Mouse (Mus musculus) limb, embryonic 11.5 days (tissue): ENCODE results near the gene Degs1. TPM values are rescaled to one million over a fixed set of nuclear protein-coding genes. Genes with fewer than 3 reads are reported as not detected.
"Not testable (repeated sequence)": the region's sequence is repeated elsewhere in the genome, so short reads cannot be mapped to it uniquely, and the experiment has no call there.

Source experiments
- ATAC-seq: fragments of 200-750 bp; cut with Nextera tagmentation; 2 replicates; pipeline ENCODE4 v1.8.0; 2017; ENCODE audit warnings: low read depth; ENCODE audit not compliant: insufficient number of reproducible peaks, low FRiP score, low TSS enrichment
- DNase-seq: peaks from one replicate; pipeline ENCODE4 v3.0.0-alpha.2; 2015; ENCODE audit warnings: low spot score
- H3K27ac ChIP-seq: fragments of 300-500 bp; sonication (generic); replicated peaks from 2 replicates; pipeline ENCODE4 v1.5.1; 2014; ENCODE audit warnings: low read depth, mild to moderate bottlenecking, low read length
- H3K27me3 ChIP-seq: fragments of 300-500 bp; sonication (generic); 2 replicates; pipeline ENCODE4 v1.6.1; 2014; ENCODE audit warnings: mild to moderate bottlenecking, low read length, mixed read lengths; ENCODE audit not compliant: control insufficient read depth, insufficient read depth
- H3K36me3 ChIP-seq: fragments of 300-500 bp; sonication (generic); 2 replicates; pipeline ENCODE4 v1.6.1; 2014; ENCODE audit warnings: mild to moderate bottlenecking, low read length, moderate library complexity, mixed read lengths; ENCODE audit not compliant: control insufficient read depth, insufficient read depth
- H3K4me1 ChIP-seq: fragments of 300-500 bp; sonication (generic); 2 replicates; pipeline ENCODE4 v1.6.1; 2014; ENCODE audit warnings: low read length, mixed read lengths; ENCODE audit not compliant: control insufficient read depth, insufficient read depth
- H3K4me2 ChIP-seq: fragments of 300-500 bp; sonication (generic); 2 replicates; pipeline ENCODE4 v1.6.1; 2014; ENCODE audit warnings: low read depth, mild to moderate bottlenecking, moderate library complexity; ENCODE audit not compliant: severe bottlenecking
- H3K4me3 ChIP-seq: fragments of 300-500 bp; sonication (generic); 2 replicates; pipeline ENCODE4 v1.5.1; 2014; ENCODE audit warnings: low read depth, low read length
- H3K9ac ChIP-seq: fragments of 300-500 bp; sonication (generic); 2 replicates; pipeline ENCODE4 v1.6.1; 2014; ENCODE audit warnings: mild to moderate bottlenecking, low read length
- H3K9me3 ChIP-seq: fragments of 300-500 bp; sonication (generic); 2 replicates; pipeline ENCODE4 v1.6.1; 2016; ENCODE audit warnings: low read length; ENCODE audit not compliant: control insufficient read depth
- WGBS: fragments of 180-500 bp; shearing (Covaris S2); extraction: QIAGEN DNeasy Blood & Tissue Kit; methylation state at CpG from one replicate; pipeline ENCODE4 v1.1.7; 2014; 5-methylcytosine and 5-hydroxymethylcytosine counted together
- polyA plus RNA-seq: library from polyadenylated mRNA; unstranded; fragments of >200 nt; fragmentation: Nextera tagmentation; extraction: Ambion mirVana; gene quantifications from 2 replicates; pipeline ENCODE4 v1.2.1, GENCODE M21; 2014

Degs1 gene
- polyA plus RNA-seq, 1 experiment from 2014 or later, result 73.6 TPM

- DNase-seq (no peak), ATAC-seq (no peak)
- Histone ChIP-seq H3K27ac (no peak overlapping the region), H3K36me3 (peaks cover 2% of the 10 kb centered on the region; the same call in 1 of the 2 replicates), H3K4me1 (no peaks in the 10 kb centered on the region), H3K27me3 (no peaks in the 10 kb centered on the region), H3K9ac (no peak overlapping the region), H3K4me2 (no peak overlapping the region), H3K4me3 (no peak overlapping the region), H3K9me3 (peaks cover 3% of the 10 kb centered on the region; the same call in 1 of the 2 replicates)
- 86% methylated on average over 5 of the region's 5 CpGs for WGBS
Measured at GRCm38 (mm10) chr1:182309403-182309802, 26.8 kb upstream of the Degs1 start.

DNA sequence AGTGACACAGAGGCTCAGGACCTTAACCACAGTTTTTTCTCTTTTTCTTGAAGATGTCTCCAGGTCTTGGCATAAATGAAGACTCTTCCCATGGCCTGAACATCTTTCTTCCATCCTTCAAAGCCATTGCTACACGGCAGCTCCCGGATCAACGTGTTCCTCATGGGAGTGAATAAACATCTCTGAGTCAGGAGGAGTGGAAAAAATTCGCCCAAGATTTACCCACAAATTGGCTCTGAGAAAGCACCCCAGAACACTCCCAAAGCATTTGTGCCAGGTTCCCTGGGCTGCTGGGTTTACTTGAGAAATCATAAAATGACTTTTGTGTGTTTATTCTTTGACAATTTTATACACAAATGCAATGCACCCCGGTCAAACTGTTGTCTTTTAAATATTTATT, 20.3 kb upstream of the Degs1 start:
- no peak for DNase-seq
- 97% methylated on average over 5 of the region's 5 CpGs for whole genome bisulfite sequencing
- no peaks in the 10 kb centered on the region for H3K27me3 ChIP-seq
- no peak for ATAC-seq
- H3K4me2 ChIP-seq, result no peak overlapping the region
- H3K4me3 ChIP-seq, result no peak overlapping the region
- H3K9me3 ChIP-seq, result no peaks in the 10 kb centered on the region
- no peak overlapping the region for H3K27ac ChIP-seq
- no peaks in the 10 kb centered on the region for H3K36me3 ChIP-seq
- no peaks in the 10 kb centered on the region for H3K4me1 ChIP-seq
- no peak overlapping the region for H3K9ac ChIP-seq

GRCm38 (mm10) chr1:182302176-182302870, 19.7 kb upstream of the Degs1 start:
- no peak overlapping the region for H3K4me2 ChIP-seq
- H3K9me3 ChIP-seq, result no peaks in the 10 kb centered on the region
- H3K27me3 ChIP-seq, result no peaks in the 10 kb centered on the region
- H3K4me3 ChIP-seq, result no peak overlapping the region
- H3K36me3 ChIP-seq, result no peaks in the 10 kb centered on the region
- no peaks in the 10 kb centered on the region for H3K4me1 ChIP-seq
- no peak for DNase-seq
- H3K9ac ChIP-seq, result no peak overlapping the region
- 87% methylated on average over 6 of the region's 6 CpGs for WGBS
- H3K27ac ChIP-seq, result no peak overlapping the region
- no peak for ATAC-seq

DNA sequence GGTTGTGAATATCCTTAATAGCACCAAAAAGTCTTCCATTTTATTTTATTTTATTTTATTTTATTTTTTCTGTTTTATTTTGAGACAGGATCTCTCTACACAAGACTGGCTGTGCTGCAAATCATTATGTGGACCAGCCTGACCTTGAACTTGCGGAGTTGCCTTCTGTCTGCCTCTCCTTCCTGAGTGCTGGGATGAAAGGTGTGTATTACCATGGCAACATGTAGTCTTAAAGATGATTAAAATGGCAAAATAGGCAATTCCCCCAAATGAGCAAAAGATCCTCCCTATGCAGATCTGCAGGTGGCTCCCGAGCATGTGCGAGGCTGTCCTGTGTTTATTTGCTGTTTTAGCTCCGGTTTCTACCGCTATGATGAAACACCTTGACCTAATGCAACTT, 15.2 kb upstream of the Degs1 start:
- Histone ChIP-seq H3K9me3 (no peaks in the 10 kb centered on the region), H3K4me2 (no peak overlapping the region), H3K9ac (no peak overlapping the region), H3K27me3 (no peaks in the 10 kb centered on the region), H3K4me1 (no peaks in the 10 kb centered on the region), H3K4me3 (no peak overlapping the region), H3K36me3 (no peaks in the 10 kb centered on the region), H3K27ac (no peak overlapping the region)
- 92% methylated on average over 5 of the region's 5 CpGs for whole genome bisulfite sequencing
- ATAC-seq (no peak), DNase-seq (no peak)

DNA sequence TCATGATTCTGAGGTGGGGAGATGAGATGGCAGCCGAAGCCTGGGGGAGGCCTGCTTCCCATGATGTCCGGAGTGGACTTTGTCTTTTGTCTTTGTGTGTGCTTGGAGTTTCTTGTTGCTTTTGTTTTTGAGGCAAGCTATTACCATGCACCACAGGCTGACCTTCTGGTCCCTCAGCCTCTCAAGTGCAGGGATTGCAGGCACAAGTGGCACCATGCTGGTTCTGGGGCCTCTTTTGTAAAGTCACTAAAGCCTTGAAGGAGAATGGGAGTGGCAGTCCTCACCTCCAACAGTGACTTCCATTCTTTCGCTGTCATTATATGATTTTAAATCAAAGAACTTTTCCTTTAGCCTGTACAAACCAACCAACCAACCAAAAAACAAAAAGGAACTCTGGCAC, 14.6 kb upstream of the Degs1 start:
- no peak overlapping the region for H3K4me3 ChIP-seq
- no peaks in the 10 kb centered on the region for H3K36me3 ChIP-seq
- H3K4me2 ChIP-seq, result no peak overlapping the region
- no peak overlapping the region for H3K27ac ChIP-seq
- ATAC-seq (no peak), DNase-seq (no peak)
- H3K4me1 ChIP-seq, result no peaks in the 10 kb centered on the region
- no peaks in the 10 kb centered on the region for H3K9me3 ChIP-seq
- H3K27me3 ChIP-seq, result no peaks in the 10 kb centered on the region
- 88% methylated on average over 3 of the region's 3 CpGs for WGBS
- H3K9ac ChIP-seq, result no peak overlapping the region

- no peak for DNase-seq
- Histone ChIP-seq H3K27ac (no peak overlapping the region), H3K9ac (no peak overlapping the region), H3K4me3 (no peak overlapping the region), H3K36me3 (no peaks in the 10 kb centered on the region), H3K4me2 (no peak overlapping the region), H3K4me1 (no peaks in the 10 kb centered on the region), H3K27me3 (no peaks in the 10 kb centered on the region), H3K9me3 (no peaks in the 10 kb centered on the region)
- no peak for ATAC-seq
- 90% methylated on average over 6 of the region's 6 CpGs for WGBS
Measured at GRCm38 (mm10) chr1:182296816-182297215, 14.2 kb upstream of the Degs1 start.

- H3K36me3 ChIP-seq, result no peaks in the 10 kb centered on the region
- ATAC-seq (no peak), DNase-seq (no peak)
- 83% methylated on average over 6 of the region's 6 CpGs for WGBS
- no peaks in the 10 kb centered on the region for H3K4me1 ChIP-seq
- H3K9ac ChIP-seq, result no peak overlapping the region
- H3K27me3 ChIP-seq, result no peaks in the 10 kb centered on the region
- no peak overlapping the region for H3K4me3 ChIP-seq
- H3K27ac ChIP-seq, result no peak overlapping the region
- H3K9me3 ChIP-seq, result no peaks in the 10 kb centered on the region
- H3K4me2 ChIP-seq, result no peak overlapping the region
Measured at GRCm38 (mm10) chr1:182296141-182296540, 13.5 kb upstream of the Degs1 start.

- Histone ChIP-seq H3K4me3 (no peak overlapping the region), H3K36me3 (no peaks in the 10 kb centered on the region), H3K9me3 (no peaks in the 10 kb centered on the region), H3K27me3 (no peaks in the 10 kb centered on the region), H3K9ac (no peak overlapping the region), H3K4me1 (no peaks in the 10 kb centered on the region), H3K27ac (no peak overlapping the region), H3K4me2 (no peak overlapping the region)
- DNase-seq (no peak), ATAC-seq (no peak)
- WGBS, result 85% methylated on average over 4 of the region's 4 CpGs
Measured at GRCm38 (mm10) chr1:182292291-182292690, 9.7 kb upstream of the Degs1 start.

DNA sequence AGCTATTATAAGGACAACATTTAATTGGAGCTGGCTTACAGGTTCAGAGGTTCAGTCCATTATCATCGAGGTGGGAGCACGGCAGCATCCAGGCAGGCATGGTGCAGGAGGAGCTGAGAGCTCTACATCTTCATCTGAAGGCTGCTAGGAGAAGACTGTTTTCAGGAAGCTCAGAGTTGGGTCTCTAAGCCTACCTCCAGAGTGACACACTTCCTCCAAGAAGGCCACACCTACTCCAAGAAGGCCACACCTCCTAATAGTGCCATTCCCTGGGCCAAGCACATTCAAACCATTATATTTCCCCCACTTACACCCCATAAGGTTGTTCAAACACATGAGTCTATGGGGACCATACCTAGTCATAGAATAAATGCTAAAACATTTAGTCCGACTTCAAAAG, 8.1 kb upstream of the Degs1 start:
- not testable (repeated sequence) for H3K27ac ChIP-seq, H3K27me3 ChIP-seq, H3K9ac ChIP-seq, ATAC-seq, H3K4me1 ChIP-seq, DNase-seq, H3K4me3 ChIP-seq, H3K36me3 ChIP-seq, H3K4me2 ChIP-seq, H3K9me3 ChIP-seq
- 92% methylated on average over 3 of the region's 3 CpGs for WGBS
